Mouse (Mus musculus): ENCODE data around the gene Calhm2. TPM values are rescaled to one million over a fixed set of nuclear protein-coding genes. Genes with fewer than 3 reads are reported as not detected.

Gene Calhm2
- polyA plus RNA-seq, 1 experiment from 2014 or later = 2.0 TPM

DNA sequence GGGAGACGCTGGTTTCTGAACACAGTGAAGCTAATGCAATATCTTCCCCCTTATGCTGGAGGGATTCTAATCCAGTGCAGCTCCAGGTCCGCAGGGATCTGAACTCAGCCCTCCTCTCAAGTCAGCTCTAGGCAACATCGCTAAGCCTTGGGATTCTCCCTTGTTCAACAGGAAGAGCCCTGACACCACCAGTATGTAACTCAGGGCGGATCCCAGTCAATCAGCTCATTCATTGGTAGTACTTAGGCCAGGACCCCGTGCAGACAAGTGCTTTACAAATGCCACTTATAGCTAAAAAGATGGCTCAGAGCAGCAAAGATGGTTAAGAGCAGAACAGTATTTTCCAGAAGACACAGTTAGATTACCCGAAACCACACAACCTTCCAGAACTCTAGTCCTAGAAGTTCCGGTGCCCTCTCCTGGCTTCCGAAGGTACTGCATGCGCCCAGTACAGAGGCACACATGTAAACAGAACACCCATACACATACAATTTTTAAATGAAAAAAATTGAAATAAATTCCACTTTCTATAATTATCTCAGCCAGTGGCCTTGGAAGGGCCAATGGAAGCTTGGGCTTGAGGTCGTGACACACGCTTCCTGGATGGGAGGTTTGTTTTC lies 30.8 kb upstream of the Calhm2 start:
- 30% methylated on average over 11 of the region's 11 CpGs for WGBS
- Histone ChIP-seq H3K9ac (no peak overlapping the region), H3K27ac (no peak overlapping the region), H3K4me2 (replicated peaks) (peak overlapping the region; percentile 34), H3K9me3 (no peaks in the 10 kb centered on the region), H3K4me1 (no peaks in the 10 kb centered on the region), H3K4me3 (no peak overlapping the region), H3K27me3 (replicated peaks) (0 out of 2 replicates have a peak, but pooled peaks cover 3% of the 10 kb centered on the region), H3K36me3 (no peaks in the 10 kb centered on the region)
- no peak for ATAC-seq (ENCODE audit: low FRiP score, low read depth)

DNA sequence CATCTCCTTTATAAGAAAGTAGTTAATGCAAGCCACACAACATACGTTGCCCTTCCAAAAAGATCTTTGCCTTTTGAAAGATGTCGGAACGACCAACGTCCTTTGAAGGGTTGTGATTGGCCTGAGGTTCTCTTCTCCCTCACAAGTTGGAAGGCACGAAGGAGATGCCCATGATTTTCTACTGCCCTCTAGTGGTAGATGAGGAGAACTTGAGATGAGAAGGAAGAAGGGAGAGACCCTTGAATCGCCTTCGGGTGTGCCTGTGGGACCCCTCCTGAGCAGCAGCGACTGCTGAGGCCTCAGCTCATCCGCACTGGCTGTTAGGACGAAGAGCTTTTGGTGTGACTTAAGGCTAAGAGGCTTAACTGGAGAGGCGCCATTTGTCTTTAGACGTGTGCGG lies 30.1 kb upstream of the Calhm2 start:
- peak; percentile 4; the same call in 1 of the 2 replicates for ATAC-seq (ENCODE audit: low FRiP score, low read depth)
- no peaks in the 10 kb centered on the region for H3K9me3 ChIP-seq
- WGBS = 14% methylated on average over 13 of the region's 13 CpGs
- H3K36me3 ChIP-seq = no peaks in the 10 kb centered on the region
- peak overlapping the region; percentile 34 for H3K4me2 ChIP-seq (replicated peaks)
- H3K4me1 ChIP-seq = no peaks in the 10 kb centered on the region
- H3K9ac ChIP-seq = no peak overlapping the region
- H3K27me3 ChIP-seq (replicated peaks) = 0 out of 2 replicates have a peak, but pooled peaks cover 3% of the 10 kb centered on the region
- no peak overlapping the region for H3K4me3 ChIP-seq
- H3K27ac ChIP-seq = no peak overlapping the region

DNA sequence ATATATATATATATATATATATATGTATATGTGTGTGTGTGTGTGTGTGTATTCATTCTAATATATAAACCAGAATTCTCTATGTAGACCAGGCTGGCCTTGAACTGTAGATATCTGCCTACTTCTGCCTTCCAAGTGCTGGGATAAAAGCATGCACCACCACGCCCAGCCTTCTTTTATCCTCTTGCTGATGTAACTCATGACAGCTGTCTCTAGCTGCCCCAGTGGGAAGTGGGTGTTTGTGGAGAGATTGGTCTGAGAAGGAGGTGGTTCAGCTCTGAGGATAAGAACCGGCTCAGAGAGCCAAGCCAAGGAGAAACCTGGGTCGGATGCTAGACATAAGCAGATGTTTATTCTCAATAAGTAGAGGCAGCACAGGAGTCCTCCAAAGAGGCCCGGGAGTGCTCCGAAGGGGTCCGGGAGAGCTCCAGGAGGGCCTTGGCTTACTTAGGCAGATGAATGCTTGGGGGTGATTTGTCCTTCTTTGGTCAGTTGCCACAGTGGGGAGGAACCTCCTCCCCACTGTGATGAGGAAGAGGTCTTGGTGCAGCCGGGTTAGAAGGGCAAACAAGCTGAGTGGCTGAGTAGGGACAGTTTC lies 29.6 kb upstream of the Calhm2 start:
- Histone ChIP-seq H3K36me3 (no peaks in the 10 kb centered on the region), H3K27ac (no peak overlapping the region), H3K27me3 (replicated peaks) (0 out of 2 replicates have a peak, but pooled peaks cover 3% of the 10 kb centered on the region), H3K4me1 (no peaks in the 10 kb centered on the region), H3K4me2 (replicated peaks) (peak overlapping the region; percentile 34; the same call in 1 of the 2 replicates), H3K9me3 (no peaks in the 10 kb centered on the region), H3K4me3 (no peak overlapping the region), H3K9ac (no peak overlapping the region)
- WGBS = 73% methylated on average over 7 of the region's 7 CpGs
- ATAC-seq (ENCODE audit: low FRiP score, low read depth) = no peak

DNA sequence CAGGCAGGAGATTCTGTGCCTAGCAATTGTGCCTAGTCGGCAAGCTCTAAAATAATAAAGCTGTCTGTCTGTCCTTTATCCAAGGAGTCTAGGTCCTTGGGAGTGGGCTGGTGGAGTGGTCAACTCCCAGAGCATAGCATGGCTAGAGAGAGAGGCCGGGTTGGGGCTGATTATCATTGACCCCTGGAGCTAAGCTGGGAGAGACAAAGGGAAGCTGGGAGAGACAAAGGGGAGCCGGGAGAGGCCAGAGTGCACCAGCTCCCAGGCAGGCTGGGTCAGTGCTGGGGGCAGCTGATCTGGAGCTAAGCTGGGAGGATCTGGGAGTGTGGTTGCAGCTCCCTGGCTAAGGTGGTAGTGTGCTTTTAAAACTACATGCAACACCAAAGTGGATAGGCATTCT lies 28.7 kb upstream of the Calhm2 start:
- 15% methylated on average over 3 of the region's 3 CpGs for WGBS
- 0 out of 2 replicates have a peak, but pooled peaks cover 3% of the 10 kb centered on the region for H3K27me3 ChIP-seq (replicated peaks)
- no peaks in the 10 kb centered on the region for H3K36me3 ChIP-seq
- no peaks in the 10 kb centered on the region for H3K4me1 ChIP-seq
- H3K4me2 ChIP-seq (replicated peaks) = no peak overlapping the region
- H3K9me3 ChIP-seq = no peaks in the 10 kb centered on the region
- no peak overlapping the region for H3K4me3 ChIP-seq
- H3K9ac ChIP-seq = no peak overlapping the region
- H3K27ac ChIP-seq = no peak overlapping the region
- ATAC-seq (ENCODE audit: low FRiP score, low read depth) = no peak

DNA sequence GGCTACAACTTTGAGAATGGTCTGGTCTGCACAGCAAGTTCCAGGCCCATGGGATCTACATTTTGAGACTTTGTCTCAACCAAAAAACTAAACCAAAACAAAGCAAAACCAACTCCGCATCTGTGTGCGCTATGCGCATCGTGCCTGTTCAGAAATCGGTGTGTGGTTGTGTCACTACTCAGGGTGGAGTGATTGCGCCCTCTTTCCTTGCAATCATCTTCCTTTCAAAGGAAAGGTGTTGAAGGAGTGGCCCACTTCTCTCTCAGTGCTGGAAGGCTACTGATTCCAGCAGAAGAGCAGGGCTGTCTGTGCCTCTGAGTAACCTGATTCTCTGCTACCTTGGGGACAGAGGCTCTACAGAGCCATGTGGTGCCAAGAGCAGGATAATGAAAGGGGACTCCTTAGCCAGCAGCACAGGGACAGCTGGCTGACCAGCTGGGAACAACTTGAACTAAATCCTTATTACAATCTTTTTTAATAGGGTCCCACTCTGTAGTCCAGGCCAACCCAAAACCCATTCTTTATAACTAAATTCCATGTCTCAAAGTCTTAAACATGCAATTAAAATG lies 25.2 kb upstream of the Calhm2 start:
- Histone ChIP-seq H3K4me1 (no peaks in the 10 kb centered on the region), H3K27ac (no peak overlapping the region), H3K9me3 (no peaks in the 10 kb centered on the region), H3K9ac (no peak overlapping the region), H3K4me2 (replicated peaks) (no peak overlapping the region), H3K27me3 (replicated peaks) (0 out of 2 replicates have a peak, but pooled peaks cover 3% of the 10 kb centered on the region), H3K4me3 (no peak overlapping the region), H3K36me3 (no peaks in the 10 kb centered on the region)
- 93% methylated on average over 6 of the region's 6 CpGs for WGBS
- no peak for ATAC-seq (ENCODE audit: low FRiP score, low read depth)

DNA sequence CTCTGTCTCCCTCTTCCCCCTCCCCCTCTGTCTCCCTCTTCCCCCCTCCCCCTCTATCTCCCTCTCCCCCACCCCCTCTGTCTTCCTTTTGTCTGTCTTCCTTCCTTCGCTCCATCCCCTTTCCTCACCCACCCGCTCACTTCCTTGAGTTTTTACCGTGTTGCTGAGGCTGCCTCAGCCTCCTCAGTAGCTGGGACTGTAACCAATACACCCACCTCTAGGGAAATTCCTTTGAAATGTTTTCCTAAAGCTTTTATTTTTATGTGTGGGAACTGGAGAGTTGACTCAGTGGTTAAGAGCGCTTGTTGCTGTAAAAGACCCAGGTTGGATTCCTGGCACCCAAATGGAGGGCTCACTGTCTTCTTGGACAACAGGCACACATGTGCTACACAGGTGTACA lies 23.6 kb upstream of the Calhm2 start:
- H3K4me2 ChIP-seq (replicated peaks) = no peak overlapping the region
- ATAC-seq (ENCODE audit: low FRiP score, low read depth) = no peak
- 67% methylated on average over 4 of the region's 4 CpGs for WGBS
- H3K4me3 ChIP-seq = no peak overlapping the region
- no peaks in the 10 kb centered on the region for H3K27me3 ChIP-seq (replicated peaks)
- H3K36me3 ChIP-seq = no peaks in the 10 kb centered on the region
- no peaks in the 10 kb centered on the region for H3K9me3 ChIP-seq
- no peak overlapping the region for H3K27ac ChIP-seq
- no peaks in the 10 kb centered on the region for H3K4me1 ChIP-seq
- H3K9ac ChIP-seq = no peak overlapping the region

DNA sequence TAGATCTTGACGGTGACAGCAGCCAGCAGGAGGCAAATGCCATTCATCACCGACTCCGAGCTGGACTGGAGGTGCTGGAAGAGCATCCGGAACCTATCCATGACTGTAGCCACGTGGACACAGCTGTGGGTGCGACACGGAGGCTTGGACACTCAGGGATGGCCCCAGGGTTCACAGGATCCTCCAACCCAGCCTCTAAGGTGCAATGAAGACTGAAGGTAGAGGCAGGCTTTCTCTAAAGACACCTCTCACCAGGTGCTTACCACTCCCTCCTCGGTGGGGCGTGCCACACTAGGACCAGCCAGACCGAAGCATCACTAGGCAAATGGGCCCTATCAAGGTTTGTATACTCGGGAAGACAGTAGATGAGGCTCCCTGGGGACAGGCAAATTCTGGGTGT lies 19.6 kb upstream of the Calhm2 start, which contains the start of gene Calhm3:
Gene Calhm3 (minus strand): TSS at position 101 of the 400 bp plus-strand sequence.
- no peak within 1 kb of the TSS for H3K4me2 ChIP-seq (replicated peaks)
- no peak within 1 kb of the TSS for H3K4me3 ChIP-seq
- no peak within 1 kb of the TSS for H3K27ac ChIP-seq
- H3K4me1 ChIP-seq = no peaks in the 10 kb centered on the region
- no peak within 1 kb of the TSS for H3K9ac ChIP-seq
- 78% methylated on average over 11 of the region's 11 CpGs for WGBS
- no peaks in the 10 kb centered on the region for H3K9me3 ChIP-seq
- H3K27me3 ChIP-seq (replicated peaks) = no peaks in the 10 kb centered on the region
- ATAC-seq (ENCODE audit: low FRiP score, low read depth) = no peak
- H3K36me3 ChIP-seq = no peaks in the 10 kb centered on the region

DNA sequence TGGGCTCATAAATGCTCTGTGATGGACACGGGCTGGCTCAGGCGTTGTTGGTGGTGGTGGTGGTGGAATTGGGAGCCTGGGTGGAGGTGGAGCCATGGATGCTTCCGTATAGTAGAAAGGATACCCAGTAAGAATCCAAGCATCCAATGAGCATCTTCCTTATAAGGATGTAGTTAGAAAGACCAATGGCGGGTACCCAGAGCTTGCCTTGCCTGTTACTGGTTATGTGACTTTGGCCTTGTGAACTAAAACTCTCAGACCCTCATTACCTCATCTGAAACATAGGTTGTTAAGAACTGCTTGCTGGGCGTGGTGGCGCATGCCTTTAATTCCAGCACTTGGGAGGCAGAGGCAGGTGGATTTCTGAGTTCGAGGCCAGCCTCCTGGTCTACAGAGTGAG lies 15.7 kb upstream of the Calhm2 start:
- no peaks in the 10 kb centered on the region for H3K36me3 ChIP-seq
- H3K4me3 ChIP-seq = no peak overlapping the region
- no peaks in the 10 kb centered on the region for H3K9me3 ChIP-seq
- H3K27me3 ChIP-seq (replicated peaks) = peaks cover 14% of the 10 kb centered on the region
- no peaks in the 10 kb centered on the region for H3K4me1 ChIP-seq
- H3K4me2 ChIP-seq (replicated peaks) = no peak overlapping the region
- no peak for ATAC-seq (ENCODE audit: low FRiP score, low read depth)
- H3K9ac ChIP-seq = no peak overlapping the region
- WGBS = 86% methylated on average over 7 of the region's 7 CpGs
- H3K27ac ChIP-seq = no peak overlapping the region

DNA sequence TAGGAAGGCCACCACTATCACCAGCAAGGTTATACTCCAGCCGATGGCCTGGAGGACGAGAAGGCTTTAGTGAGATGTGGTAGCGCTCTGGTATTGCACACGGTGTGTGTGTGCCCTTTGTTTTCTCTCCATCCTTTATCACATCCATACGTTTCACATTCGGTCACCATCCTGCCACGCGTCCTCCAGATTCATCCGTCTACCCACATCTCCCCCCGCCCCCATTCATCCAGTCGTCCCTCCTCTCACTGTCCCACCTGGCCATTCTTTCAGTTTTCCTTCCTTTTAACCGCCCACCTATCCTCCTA lies 13.9 kb upstream of the Calhm2 start:
- 63% methylated on average over 12 of the region's 12 CpGs for WGBS
- Histone ChIP-seq H3K27me3 (replicated peaks) (peaks cover 14% of the 10 kb centered on the region), H3K27ac (no peak overlapping the region), H3K9ac (0 out of 2 replicates have a peak overlapping the region, but pooled peaks have one; percentile 8), H3K9me3 (no peaks in the 10 kb centered on the region), H3K4me3 (peak overlapping the region; percentile 25), H3K4me2 (replicated peaks) (peak overlapping the region; percentile 58), H3K4me1 (no peaks in the 10 kb centered on the region), H3K36me3 (no peaks in the 10 kb centered on the region)
- no peak for ATAC-seq (ENCODE audit: low FRiP score, low read depth)

DNA sequence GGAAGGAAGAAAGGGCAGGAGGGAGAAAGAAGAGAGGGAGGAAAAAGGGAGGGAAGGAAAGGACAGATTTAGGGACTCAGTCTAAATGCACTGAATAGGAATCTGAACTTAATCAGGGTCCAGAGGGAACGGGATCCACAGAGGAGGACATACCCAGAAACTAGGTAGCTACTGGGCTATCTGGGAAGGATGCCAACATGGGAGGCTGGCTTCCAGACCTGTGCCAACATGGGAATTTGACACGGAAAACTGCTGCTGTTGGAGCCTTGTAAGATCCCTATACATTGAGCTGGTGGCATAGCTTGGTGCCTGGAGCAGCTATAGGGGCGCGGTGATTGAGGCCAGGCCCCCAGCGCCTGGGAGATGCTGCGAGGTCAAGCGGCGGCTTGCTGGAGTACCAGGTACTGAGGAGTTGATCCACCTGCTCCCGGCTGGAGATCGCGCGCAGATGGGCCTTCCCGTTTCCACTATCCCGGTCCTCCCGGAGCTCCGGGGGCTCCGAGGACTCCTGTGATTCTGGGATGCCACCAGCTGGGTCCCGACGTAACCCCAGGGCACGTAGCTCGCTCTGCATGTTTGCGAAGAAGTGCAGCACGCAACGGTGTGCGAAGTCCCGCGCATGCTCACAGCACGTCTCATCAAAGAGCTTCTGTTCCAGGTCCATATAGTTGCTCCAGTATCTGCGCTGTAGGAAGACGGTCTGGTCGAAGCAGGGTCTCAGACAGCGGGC lies 13.4 kb upstream of the Calhm2 start:
- Histone ChIP-seq H3K4me1 (no peaks in the 10 kb centered on the region), H3K9me3 (no peaks in the 10 kb centered on the region), H3K9ac (0 out of 2 replicates have a peak overlapping the region, but pooled peaks have one; percentile 8), H3K27ac (no peak overlapping the region), H3K4me3 (peak overlapping the region; percentile 25), H3K36me3 (no peaks in the 10 kb centered on the region), H3K27me3 (replicated peaks) (peaks cover 14% of the 10 kb centered on the region), H3K4me2 (replicated peaks) (peak overlapping the region; percentile 58)
- WGBS = 30% methylated on average over 32 of the region's 32 CpGs
- no peak; the same call in 1 of the 2 replicates for ATAC-seq (ENCODE audit: low FRiP score, low read depth)

DNA sequence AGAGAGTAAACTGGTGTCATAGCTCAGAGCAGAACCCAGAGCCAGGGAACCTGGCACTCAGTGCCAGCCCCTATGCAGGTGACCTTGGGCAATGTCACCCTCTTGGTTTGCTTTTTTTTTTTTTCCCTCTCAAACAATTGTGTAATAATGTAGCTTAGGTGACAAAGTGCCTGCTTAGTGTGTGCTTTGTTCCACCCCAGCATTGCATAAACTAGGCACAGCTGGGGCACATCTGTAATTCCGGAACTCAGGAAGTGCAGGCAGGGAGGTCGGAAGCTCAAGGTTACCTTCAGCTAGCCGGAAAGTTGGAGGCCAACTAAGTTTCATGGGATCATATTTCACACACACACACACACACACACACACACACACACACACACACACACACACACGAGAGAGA lies 11.8 kb upstream of the Calhm2 start:
- Histone ChIP-seq H3K27ac (no peak overlapping the region), H3K4me1 (no peaks in the 10 kb centered on the region), H3K4me3 (no peak overlapping the region), H3K9me3 (no peaks in the 10 kb centered on the region), H3K9ac (no peak overlapping the region), H3K27me3 (replicated peaks) (peaks cover 14% of the 10 kb centered on the region), H3K36me3 (no peaks in the 10 kb centered on the region), H3K4me2 (replicated peaks) (no peak overlapping the region)
- 46% methylated on average over 4 of the region's 4 CpGs for WGBS
- ATAC-seq (ENCODE audit: low FRiP score, low read depth) = no peak

DNA sequence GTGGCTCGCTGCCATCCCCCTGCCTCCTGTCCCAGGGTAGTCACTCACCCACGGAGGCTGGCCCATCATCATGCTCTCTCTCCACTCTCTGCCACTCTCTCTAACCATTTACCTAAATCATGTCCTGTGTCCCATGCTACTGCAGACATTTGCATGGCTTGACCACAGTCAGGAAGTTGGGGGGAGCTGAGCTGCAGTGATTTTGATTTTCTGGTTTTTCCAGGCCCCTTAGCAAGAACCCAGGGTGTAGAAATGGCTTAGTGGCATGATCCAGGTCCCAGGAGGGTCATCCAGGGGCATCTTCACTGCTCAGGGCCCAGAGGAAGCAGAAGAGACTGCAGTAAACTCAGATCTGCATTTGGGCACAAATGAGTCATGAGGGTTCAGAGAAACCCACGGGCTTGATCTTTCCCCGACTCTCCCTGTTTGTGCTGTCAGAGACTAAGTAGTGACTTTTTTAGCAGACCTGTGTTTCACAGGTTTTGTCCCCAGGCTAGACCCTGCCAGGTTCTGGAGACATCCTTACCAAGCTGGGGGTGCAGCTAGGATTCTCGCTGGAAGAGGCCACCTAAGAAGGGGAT lies 10.3 kb upstream of the Calhm2 start:
- no peaks in the 10 kb centered on the region for H3K9me3 ChIP-seq
- no peak overlapping the region for H3K4me2 ChIP-seq (replicated peaks)
- H3K27me3 ChIP-seq (replicated peaks) = peaks cover 14% of the 10 kb centered on the region
- 81% methylated on average over 5 of the region's 5 CpGs for WGBS
- no peak for ATAC-seq (ENCODE audit: low FRiP score, low read depth)
- H3K4me3 ChIP-seq = no peak overlapping the region
- H3K4me1 ChIP-seq = no peaks in the 10 kb centered on the region
- no peak overlapping the region for H3K9ac ChIP-seq
- H3K36me3 ChIP-seq = no peaks in the 10 kb centered on the region
- H3K27ac ChIP-seq = no peak overlapping the region
